Mouse (Mus musculus) right cerebral cortex, postnatal 4 days (tissue): ENCODE results near the gene Mpv17l2.
A peak's percentile ranks its signal among the peaks of the same experiment; 100 is the strongest.

Experiments
- DNase-seq: peaks from one replicate; pipeline ENCODE4 v3.0.0-alpha.2; 2022

Gene Mpv17l2

DNA sequence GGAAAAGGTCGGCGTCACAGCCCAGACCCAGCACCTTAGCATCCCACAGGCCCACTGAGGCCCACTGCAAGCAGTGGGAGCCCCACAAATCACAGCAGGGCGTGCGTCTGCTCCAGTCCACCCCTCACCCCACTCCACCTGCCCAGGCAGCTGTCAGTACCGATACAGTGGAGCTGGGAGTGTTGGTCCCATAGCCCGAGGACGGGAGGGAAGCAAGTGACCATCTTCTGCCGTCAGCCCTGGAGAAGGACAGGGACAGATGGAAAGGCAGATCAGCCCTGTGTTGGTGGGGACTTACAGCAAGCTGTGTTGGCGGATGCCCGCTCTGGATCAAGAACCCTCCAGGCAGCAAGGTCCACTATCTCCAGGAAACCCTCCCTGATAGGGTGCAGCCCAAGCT is 28.3 kb upstream of the Mpv17l2 start:
- DNase-seq = no peak

DNA sequence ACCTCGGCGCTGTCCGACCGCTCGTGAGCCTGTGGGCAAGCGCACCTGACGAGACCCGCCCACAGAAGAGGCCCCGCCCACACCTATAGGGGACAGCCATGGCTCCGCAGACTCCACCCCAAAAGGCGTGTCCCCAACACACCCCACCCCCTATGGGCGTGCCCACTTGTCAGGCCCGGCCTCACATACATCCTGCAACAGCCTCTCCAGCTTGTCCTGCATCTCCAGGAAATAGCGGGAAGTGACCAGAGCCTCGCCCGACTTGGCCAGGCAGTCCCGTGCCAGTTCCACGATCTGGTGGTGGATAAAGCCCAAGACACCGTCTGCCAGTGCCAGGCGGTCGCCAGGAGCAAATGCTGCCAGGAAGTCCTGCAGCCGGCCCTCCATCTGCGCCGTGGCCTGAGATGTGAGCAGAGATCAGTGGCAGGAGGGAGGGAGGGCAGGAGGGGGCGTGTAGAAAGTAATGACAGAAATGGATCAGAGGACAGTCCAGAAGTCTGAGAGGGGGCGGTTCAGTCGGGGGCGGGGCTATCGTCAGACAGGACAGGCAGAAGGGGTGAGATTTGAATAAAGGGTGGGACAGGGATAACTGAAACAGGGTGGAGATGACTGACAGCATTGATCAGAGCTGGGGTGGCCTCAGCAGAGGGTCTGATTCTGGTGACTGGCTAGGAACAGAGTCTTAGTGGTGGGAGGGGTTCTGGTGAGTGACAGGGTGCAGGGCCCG is 27.4 kb upstream of the Mpv17l2 start:
- DNase-seq = no peak

- no peak for DNase-seq
These were observed 26.3 kb upstream of the Mpv17l2 start for GRCm38 (mm10) chr8:70787051-70787445.

DNA sequence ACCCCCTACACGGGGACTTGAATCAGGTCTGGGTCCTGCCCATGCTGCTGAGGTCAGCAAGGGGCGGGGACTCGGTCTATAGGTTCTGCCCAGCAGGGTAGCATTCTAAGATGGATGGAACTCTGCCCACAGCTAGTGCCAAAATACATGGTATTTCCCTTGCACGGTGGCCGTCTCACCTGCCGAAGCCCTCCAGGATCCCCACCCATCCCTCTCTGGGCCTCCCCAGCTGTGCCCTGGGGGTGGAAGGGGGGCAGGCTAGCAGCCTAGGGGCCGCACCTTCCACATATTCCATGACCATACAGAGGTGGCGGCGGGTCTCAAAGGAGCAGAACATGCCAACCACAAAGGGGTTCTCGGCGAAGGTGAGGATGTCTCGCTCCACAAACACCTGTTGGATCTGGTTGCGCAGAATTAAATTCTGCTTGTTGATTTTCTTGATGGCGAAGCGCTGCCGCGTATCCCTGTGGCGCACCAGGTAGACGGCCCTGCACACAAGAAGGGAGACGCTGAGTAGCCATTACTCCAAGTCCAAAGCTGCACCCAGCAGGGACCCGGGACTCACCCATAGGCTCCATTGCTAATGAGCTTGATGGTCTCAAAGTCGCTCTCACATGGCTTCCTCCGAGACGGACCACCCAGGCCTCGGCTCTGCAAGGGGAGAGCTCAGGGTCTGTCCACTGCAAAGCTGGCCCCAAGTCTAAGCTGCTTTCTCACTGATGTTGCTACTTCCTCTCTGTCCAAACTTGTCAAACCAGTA is 25.7 kb upstream of the Mpv17l2 start:
- no peak for DNase-seq

DNA sequence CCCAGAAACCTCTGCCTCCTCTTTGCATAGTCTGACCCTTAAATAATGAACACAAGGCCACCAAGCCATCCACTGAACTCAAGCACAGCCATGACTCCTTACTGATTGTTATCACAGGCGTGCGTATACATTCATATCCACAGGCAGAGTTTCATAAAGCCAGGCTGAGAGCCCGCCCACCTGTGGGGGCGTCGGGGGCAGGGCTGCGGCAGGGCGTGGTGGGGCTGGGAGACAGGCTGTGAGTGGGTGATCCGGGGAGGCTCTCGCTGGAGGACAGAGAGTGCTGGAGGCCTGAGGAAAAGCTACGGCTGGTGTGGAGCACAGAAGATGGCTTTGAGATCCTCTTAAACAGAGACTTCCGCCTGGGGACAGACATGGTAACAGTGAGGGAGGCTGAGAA is 19.3 kb upstream of the Mpv17l2 start:
- DNase-seq = no peak

DNA sequence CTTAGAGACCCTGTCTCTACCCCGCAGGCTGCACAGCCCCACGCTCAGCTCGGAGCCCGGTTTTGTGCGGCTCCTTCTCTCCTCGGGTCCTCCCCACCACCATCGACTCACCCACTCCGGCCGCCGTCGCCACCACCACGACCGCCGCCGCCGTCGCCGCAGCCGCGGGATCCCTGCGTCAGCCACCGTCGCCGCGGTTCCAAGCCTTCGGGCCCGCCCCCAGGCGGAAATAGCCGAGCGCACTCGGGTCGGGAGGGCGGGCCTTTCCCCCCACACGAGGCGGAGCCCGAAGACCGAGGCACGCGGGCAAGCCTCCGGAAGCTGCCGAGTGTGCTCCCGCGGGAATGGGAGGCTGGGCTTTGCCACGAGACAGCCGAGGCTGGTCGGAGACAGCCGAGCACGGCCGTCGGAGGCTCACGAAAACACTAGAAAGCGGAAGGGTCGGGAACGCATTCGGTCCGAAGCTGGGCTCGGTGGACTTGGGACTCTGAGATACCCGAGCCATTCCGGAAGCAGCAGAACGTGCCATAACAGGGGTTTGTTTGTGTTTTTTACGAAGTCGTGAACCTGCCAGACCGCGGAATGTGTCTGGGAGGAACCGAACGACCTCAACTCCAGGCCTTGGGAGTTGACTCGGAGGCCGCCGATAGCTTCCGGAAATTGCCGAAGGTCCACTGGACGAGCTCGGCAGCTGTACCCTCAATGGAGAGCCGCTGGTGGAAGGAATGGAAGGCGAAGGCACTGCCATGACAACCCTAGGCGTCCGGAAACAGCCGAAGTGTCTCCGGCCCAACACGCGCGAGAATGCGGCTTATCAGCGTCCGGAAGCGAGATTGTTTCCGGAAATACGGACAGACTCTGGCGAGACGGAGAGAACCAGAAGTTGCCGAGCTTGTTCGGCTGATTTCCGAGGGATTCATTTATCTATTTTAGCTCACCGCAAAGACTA is 16.0 kb upstream of the Mpv17l2 start, which contains the start of gene Pik3r2:
Gene Pik3r2, minus strand, starts transcription at position 218 of the 949 bp plus-strand sequence.
- peak; percentile 99 for DNase-seq

GRCm38 (mm10) chr8:70775851-70776495 is 15.2 kb upstream of the Mpv17l2 start:
- peak; percentile 55 for DNase-seq

DNA sequence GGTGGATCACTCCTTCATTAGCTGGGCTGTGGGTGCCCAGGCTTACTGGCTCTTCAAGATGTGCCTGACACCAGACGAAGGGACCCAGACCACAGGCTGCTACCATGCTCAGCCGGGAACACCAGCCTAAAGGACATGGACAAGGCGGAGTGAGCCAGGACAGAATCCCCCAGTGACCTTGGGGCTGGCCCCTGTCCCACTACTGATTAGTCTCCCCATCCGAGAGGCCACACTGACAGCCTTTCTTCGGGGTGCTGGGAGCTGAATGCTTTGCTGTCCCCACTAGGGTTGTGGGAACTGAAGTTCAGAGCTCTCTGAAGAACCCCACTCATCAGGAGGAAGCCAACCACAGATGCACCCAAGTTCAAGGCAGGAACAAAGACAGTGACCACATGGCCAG is 14.5 kb upstream of the Mpv17l2 start:
- DNase-seq = no peak

GRCm38 (mm10) chr8:70774740-70775139 is 14.0 kb upstream of the Mpv17l2 start:
- DNase-seq = no peak

GRCm38 (mm10) chr8:70773833-70774232 is 13.1 kb upstream of the Mpv17l2 start:
- peak; percentile 69 for DNase-seq

- no peak for DNase-seq
These were observed 12.7 kb upstream of the Mpv17l2 start for GRCm38 (mm10) chr8:70773410-70773809.

DNA sequence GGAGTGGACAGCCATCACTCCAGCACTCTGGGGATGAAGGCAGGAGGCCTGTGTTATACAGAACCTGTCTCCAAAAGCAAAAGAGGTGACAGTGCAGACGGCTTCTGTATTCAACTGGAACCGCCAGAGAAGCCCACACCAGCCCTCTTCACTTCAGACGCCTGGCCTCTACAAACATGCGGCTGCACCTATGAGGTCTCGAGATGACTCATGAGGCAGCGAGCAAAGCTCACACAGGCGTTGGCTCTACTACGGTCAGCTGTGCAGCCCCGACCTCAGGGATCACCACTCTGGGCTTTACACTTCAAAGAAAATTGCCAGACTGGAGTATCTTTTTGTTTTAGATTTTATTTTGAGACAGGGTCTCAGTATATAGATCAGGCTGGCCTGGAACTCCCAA is 12.1 kb upstream of the Mpv17l2 start:
- no peak for DNase-seq

DNA sequence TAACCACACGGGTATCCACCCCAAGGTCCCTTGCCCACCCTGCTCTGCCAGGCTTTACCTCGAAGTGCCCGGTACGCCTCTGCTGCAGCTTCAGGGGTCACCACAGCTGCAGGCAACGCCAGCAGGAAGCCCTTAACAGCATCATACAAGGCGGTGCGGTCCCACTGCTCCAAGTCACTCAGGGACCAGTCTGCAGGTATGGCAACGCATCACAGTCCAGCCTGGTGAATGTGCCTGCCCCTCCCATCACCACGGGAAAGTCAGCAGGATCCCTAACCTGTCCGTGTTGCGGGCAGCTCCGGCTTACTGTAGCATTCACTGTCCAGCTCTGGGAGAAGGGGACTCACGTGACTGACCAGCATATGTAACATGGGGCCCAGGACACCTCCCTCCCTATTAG is 11.3 kb upstream of the Mpv17l2 start:
- DNase-seq = no peak

DNA sequence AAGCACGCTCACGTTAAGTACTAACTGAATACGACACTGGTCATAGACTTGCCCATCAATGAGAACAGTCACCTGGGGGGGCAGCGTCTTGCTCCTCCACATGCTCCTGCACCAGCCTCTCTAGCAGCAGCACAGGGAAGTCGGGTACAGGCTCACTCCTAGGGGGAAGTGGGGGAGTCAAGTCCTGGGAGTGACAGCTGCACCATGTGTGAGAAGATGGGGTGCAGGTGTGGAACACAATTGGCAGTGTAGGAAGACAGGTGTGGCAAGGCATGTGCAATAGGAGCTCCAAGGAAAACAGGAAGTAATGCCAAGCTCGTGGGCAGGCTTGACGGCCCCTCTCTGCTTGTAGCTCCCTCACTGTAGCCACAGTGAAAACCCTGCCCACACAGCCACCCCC is 10.5 kb upstream of the Mpv17l2 start:
- DNase-seq = no peak

DNA sequence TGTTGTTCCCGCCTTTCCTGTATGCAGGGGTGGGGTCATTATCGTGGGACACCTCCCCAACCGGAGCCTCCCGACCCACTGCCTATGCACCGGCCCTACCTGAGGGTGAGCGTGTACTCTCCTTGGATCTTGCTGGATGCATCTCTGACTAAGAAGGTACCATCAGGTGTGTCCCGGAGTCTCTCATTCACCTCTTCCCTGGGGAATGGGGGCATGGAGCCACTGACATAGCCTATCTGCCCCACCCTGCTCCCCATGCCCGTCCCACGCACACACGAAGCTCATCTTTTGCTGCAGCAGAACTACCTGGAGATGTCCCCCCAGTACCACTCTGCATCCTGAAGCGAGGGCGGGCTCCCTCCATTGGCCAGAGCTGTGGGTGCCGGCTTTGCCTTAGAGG is 10.0 kb upstream of the Mpv17l2 start:
- no peak for DNase-seq

DNA sequence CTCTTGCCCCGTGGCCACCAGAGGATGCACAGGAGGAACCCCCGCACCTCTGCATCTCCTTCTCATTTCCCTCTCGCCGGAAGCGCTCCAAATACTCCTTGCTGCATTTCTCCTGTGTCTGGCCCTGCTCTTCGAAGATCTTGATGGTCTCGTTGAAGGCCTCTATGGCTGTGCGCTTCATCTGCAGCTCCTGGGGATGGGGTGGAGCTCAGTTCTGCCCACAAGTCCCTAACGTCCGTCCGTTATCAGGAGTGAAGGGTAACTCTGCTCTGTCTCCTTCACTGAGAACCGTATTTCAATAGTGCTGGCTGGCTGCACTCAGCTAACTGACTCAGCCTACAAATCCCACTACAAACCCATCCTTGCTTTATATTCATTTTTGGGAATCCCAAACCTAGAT is 9.1 kb upstream of the Mpv17l2 start:
- DNase-seq = no peak

GRCm38 (mm10) chr8:70769359-70769758 is 8.6 kb upstream of the Mpv17l2 start:
- DNase-seq = peak; percentile 99

- DNase-seq = no peak
These were observed 8.2 kb upstream of the Mpv17l2 start for GRCm38 (mm10) chr8:70768956-70769355.

DNA sequence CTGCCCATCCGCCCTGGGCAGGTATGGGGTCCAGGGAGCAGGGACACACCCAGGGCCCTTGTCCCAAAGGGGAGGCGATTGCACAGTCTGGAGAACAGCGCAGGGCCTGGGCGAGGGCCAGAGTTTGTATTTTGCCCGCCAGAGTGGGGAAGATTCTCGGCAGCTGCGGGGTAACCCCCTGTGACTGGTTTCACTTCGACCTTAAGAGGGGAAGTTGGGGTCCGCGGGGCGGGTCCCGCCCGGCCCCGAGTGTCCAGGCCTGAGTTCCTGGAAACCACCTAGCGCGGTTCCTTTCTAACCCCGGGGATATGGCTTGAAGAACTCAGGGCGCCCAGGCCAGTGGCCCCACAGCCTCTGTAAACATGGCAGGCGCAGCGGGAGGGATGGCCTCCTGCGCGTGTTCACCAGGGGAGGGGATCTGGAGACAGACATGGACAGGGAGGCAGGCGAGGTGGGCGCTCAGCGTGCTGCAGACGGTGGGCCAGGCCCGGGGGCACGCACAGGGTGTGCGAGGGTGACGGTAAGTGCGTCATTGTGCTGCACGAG is 7.6 kb upstream of the Mpv17l2 start:
- DNase-seq = no peak

- DNase-seq = no peak
These were observed 6.8 kb upstream of the Mpv17l2 start for GRCm38 (mm10) chr8:70767503-70767902.

GRCm38 (mm10) chr8:70766571-70767440 is 6.1 kb upstream of the Mpv17l2 start:
- DNase-seq = no peak
